Mouse (Mus musculus) brain, embryonic 14.5 days (tissue): Measurements from ENCODE around the gene Prr15l.

Experiments used
- CTCF ChIP-seq: fragments of 200-500 bp; IDR thresholded peaks from 2 replicates; pipeline ENCODE4 v1.5.1; 2012; ENCODE audit warnings: inconsistent platforms, mild to moderate bottlenecking, moderate library complexity, borderline replicate concordance; ENCODE audit not compliant: insufficient read depth, insufficient read length; ENCODE audit errors: extremely low read depth
- POLR2A ChIP-seq: fragments of 200-500 bp; IDR thresholded peaks from 2 replicates; pipeline ENCODE4 v1.6.1; 2012; ENCODE audit warnings: mild to moderate bottlenecking, inconsistent platforms, borderline replicate concordance; ENCODE audit not compliant: poor library complexity, insufficient read depth, insufficient read length, severe bottlenecking; ENCODE audit errors: extremely low read depth

DNA sequence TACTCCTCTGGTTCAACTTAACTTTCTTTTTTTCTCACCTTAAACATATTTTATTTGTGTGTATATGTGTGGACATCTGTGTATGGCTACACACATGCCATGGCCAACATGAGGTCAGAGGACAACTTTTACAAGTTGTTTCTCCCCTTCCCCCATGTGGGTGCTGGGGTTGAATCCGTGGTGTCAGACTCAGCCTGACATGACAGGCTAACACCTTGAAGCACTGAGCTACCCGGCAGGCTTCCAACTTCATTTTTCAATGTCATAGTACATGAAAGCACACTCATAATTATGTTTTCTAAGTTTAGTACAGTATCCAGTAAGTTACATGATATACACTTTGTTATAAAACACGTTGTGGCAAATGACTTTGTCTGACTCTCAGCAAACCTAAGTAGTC is 42.4 kb downstream of the Prr15l start:
- TF ChIP-seq CTCF = no peak
- TF ChIP-seq POLR2A = no peak
